Mouse (Mus musculus): ENCODE measurements at regions not wholly inside any gene's neighbourhood (a gene's known extent, or its start where the extent isn't known, plus 50 kb on each side); places are given as distances from the start of the nearest gene placed in this dataset.

DNA sequence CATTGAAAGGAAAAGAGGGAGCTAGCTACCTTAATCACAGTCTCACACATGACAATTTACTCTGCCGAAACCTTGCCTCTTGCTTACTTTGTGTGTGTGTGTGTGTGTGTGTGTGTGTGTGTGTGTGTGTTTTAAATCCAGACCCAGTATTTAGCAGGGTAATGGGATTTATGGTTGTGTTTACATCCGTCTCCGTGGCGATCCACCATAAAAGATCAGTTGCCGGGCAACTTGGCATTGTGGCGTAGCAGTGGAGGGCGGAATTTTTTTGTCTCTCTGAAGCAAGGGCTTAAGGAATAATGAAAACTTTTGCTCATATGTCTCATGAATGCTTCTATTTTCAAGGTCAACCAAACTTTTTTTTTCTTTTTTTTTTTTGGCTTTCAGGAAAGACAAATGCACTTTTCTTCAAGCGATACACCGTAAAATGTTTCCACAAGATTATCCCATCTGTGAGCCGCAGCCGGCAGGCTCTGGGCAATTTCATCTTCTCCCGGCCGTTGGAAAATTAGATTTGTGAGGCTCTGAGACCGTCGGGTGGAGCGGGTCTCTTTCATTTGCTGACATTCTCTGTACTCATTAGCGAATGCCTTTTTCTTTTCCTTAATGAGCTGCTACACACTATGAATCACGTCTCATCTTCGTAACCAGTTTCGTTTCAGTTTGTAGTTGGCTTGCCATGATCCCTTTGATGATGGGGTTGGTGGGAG lies 53.9 kb upstream of the Ptch1 start:
- peak; percentile 29 to 37 for DNase-seq (ENCODE audit: low spot score in 2 of 2)

DNA sequence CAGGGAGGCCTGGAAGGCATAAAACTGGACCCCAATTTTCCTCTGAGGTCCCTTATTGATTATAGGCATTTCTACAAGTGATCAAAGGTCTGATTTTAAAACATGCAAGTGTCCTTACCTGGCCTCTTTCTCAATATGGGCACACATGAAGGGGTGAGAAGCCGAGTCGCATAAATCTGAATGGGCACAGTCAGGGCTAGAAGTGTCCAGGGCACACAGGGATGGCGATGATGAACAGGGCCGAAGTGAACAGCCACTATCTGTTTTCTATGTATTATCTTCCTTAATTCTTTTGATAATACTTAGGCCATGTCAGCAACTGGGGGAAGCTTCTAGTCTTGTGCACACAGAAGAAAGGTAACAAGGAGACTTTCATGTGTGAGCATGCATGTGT lies 54.5 kb upstream of the Ptch1 start:
- DNase-seq (ENCODE audit: low spot score in 2 of 2): no peak

DNA sequence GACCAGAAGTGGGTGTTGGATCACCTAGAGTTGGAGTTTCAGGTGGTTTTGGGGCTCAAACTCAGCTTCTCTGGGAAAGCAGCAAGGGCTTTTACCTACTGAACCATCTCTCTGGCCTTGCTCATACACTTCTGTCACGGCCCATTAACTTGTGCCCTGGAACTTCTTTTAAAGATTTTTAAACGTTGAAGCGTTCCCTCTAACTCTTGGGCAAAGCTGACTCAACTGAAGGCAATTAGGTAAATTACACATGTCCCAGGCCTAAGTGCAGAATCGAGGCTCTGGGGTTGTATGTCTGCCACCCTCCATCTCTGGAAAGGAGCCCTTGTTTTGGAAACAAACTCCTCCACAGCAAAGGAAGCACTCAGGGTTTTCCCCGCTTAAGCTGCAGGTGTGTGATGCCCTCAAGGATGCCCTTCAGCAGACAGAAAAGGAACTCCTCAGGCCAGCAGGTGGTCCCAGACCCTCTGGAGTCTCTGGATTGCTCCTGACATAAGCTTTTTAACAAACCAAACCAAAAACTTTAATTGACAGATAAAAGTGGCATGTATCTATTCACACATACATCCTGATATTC lies 58.5 kb upstream of the Ptch1 start:
- no peak for DNase-seq (ENCODE audit: low spot score in 2 of 2)

DNA sequence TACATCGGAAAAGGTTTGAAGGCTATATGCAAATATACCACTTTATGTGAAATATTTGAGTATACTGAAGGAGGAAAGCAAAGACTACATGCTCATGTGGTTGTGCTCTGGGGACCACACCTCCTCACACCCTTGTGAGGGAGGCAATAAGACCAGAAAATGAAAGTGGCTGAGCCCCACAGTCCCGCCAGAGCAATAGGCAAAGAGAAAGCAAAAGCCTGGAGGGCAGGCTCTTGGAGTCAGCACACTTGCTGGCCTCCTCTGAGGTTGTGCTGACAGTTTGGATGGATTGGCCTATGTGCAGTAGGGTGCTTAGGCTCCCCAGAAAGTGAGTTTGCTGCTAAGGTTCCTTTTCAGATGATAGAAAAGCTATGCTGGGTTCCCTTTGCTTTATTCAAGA lies 60.9 kb upstream of the Ptch1 start:
- no peak for DNase-seq (ENCODE audit: low spot score in 2 of 2)

DNA sequence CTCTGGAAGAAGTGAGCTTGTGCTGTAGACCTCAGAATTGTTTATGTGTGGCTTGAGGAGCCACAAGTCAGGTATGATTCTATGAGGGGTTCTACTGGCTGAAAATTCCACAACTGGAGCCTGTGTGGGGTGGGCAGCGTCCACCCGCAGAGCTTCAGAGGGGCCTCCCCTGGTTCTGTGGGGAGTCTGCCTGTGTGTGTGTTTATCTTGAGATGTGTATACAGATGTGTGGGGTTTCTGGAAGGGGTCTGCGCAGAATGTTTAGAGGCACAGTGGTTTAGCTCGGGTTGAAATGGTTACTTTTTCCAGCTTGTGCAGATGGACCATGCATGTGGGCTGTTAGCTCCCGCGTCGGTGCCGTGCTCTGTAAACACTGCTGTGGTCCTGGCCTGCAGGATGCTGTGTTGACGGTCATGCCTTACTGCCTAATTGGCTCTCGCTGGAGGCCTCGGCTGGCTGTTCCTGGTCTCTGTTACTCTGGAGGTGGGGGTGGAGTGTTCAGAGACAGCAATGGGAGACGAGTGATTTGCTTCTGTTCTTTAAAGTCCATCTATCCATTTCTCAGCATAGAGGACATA lies 68.3 kb upstream of the Ptch1 start:
- DNase-seq (ENCODE audit: low spot score in 2 of 2): peak in 1 of 2 experiments; percentile 22

DNA sequence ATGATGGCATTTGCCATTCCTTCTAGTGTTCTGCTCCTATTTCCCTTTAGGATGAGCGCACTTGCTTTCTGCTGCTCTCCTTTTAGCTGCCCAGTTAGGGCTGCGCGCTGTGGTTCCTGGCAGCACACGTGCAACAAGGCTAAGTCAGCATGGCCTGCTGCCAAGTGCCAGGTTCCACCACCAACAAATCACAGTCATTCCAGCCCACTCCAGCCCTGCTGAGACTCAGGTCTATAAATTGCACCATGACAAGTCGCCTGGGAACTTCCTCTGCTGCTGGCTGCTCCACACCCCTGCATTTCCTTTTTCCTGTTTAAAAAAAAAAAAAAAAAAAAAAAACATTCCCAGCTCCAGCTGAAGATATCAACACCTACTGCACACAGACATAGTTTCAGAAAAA lies 69.2 kb upstream of the Ptch1 start:
- peak; percentile 62 to 71 for DNase-seq (ENCODE audit: low spot score in 2 of 2)

DNA sequence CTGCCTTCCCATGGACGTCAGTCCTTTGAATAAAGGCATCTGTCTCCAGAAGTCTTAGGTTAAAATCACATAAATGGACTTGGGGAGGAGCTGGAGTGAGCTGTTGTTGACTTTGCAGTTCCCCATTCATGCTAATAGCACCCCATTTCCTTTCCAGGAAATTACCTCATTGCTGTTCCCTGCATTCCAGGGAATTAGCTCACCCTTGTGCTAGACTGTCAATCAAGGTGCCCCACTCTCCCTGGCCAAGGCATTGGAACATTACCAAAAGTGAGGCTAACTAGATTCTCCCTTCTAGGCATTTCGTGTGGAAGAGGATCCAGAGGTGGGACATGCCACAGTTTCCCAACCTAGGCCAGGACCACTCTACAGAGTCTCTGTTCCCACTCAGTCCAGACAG lies 70.0 kb upstream of the Ptch1 start:
- DNase-seq (ENCODE audit: low spot score in 2 of 2): no peak

DNA sequence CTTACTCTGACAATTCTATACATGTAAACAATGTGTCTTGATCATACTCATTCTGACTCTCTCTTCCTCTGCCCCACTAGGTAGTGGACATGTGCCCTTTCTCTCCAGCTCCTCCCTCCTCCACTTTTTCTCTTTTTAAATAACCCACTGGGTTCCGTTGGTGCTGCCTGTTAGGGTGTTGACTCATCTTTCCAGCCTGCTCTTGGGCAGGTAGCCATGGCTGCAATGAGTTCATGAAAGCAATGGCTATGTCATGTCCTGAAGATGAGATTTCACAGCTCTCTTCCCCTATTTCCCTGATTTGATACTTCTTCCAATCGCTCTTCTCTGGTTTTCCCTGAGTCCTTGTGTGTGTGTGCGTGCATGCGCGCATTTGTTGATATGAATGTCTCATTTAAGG lies 70.9 kb upstream of the Ptch1 start:
- no peak for DNase-seq (ENCODE audit: low spot score in 2 of 2)

DNA sequence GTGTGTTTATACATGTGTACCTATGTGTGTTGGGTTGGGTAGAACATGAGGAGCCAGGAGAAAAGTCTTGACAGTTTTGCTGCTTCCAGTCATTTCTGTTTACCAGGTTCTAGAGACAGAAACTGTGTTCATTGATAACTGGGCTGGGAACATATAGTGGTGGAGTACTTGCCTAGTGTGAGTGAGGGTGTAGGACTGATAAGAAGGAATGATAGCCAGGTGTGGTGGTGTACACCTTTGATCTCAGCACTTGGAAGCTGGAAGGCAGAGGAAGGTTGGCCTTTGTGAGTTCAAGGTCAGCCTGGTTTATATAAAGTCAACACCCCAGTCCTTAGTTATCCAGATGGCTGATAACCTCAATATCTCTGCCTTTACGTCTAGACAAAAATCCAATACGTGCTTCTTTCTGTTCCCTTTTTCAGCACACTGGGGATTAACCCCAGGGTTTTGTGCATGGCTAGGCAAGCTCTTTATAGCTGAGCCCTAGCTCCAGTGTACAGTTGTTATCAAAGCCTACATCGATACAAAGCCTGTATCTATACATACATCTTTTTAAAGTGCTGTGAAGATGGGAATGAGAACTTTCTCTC lies 75.8 kb upstream of the Ptch1 start:
- DNase-seq (ENCODE audit: low spot score in 2 of 2): no peak

DNA sequence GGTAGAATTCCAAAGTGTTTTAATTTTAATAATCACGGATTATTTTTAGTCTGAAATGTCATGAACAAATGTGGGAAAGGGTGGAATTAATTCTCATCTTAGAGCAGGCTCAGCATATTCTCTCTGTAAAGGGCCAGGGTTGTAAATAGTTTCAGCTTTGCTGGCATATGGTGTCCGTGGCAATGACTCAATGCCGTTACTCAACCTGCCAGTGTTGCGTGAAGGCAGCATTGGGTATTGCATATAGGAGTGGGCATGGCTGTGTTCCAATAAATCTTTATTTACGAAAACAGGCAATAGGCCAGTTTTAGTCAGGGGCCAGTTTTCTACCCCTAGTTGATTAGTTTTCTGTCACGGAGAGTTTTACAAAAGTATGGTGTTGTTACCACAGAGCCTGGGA lies 81.1 kb upstream of the Ptch1 start:
- no peak for DNase-seq (ENCODE audit: low spot score in 2 of 2)

DNA sequence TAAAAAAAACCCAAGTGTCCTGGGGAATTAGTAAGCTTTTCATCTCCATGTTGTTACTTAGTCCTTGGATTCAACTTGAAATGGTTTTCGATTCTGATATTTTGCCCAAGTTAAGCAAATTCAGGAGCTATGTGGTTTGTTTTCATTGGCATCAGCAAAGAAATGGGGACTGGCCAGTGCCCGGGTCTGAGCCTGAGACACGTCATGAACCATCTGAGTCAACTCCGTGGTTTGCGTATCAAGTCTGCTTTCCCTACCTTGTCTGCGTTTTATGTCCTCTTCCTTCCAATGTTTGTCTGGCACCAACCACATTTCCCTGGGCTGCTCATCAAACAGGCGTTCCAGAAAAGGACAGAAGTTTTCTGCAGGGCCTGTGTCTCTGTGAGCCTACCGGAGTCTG lies 83.7 kb upstream of the Ptch1 start:
- no peak for DNase-seq (ENCODE audit: low spot score in 2 of 2)

DNA sequence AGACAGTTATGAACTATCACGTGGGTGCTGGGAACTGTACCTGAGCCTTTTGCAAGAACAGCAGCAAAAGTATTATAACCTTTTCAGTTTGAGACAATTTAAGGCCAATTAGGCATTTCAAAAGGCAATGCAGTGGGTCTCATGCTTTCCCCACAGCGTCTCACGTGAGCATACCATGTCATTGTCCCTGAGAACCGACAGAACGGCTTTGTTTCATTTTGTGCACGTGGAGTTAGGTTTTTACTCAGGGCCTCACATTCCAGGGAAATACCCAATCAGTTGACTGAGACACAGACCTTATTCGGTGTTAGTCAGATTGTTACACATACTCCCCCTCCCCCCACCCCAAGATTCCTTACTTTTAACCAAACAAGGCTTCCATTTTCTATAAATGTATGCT lies 86.0 kb upstream of the Ptch1 start:
- no peak for DNase-seq (ENCODE audit: low spot score in 2 of 2)

DNA sequence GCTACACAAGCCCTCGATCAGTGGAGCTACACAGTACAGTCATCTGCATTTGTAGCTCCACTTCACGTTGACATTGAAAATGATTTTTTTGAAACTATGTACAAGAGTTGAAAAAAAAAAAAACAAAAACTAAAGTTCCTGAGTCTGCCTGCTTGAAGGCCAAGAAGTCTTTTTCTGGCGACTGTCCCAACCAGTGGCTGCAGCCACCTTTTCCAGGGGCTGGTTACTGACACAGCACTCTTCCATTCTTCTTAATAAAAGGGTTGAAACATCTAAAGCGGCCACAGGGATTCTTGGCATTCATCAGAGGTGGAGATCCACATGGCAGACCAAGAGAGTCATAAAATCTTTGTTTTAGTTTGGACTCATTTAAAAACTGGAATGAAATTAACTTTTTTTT lies 87.0 kb upstream of the Ptch1 start:
- DNase-seq (ENCODE audit: low spot score in 2 of 2): no peak

DNA sequence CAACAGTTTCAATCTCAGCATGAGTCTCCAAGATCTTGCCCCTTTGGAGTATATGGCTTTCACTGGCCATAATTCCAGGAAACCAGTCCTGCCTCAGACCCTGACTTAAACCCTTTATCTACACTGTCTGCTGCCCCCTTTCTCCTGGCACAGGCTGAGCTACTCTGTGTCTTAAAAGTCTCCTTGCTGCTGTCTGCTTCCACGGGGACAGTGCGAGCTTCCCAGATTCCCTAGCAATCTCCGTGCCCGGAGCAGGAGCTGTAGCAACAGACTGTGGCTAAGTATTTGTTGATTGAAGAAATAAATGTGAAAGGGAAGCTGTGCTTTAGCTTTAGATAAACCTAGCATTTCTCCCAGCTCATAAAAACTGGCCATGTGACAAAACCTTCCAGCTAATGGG lies 95.2 kb upstream of the Ptch1 start:
- no peak for DNase-seq (ENCODE audit: low spot score in 2 of 2)

DNA sequence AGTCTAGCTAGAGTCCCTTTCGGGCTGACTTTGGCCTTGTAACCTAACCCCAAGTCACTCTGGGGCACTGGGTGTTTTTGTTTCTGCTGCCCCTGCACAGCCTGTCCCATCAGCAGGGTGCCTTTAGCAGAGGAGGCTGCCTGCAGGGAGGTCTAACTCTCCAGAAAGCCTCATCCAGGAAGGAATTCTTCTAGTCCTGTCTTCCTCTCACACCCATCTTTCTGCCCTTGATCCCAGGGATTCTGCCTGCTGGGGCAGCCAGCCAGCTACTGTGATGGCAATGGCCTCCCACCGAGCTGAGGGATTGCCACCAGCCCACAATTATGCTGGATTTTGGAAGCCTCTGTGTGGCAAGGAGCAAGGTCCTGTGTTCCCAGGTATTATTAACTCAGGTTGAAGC lies 95.6 kb upstream of the Ptch1 start:
- DNase-seq (ENCODE audit: low spot score in 2 of 2): no peak

DNA sequence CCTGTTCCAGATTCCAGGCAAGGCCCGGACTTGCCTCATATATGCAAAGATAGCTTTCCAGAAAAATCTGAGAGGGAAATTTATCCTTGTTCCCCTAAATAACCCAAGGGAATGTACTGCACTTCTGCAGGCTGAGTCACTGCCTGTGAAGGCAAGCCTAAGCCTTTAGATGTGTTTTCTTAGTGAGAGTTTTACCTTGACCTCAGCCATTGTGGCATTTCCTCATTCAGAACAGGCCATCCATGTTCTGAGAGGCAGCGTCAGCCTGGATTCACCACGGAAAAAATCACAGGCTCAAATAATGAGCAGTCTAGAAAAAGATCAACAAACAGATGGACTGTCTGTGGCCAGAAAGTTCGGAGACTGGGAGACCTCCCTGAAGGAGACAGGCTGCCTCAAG lies 99.0 kb upstream of the Ptch1 start:
- DNase-seq (ENCODE audit: low spot score in 2 of 2): peak in 1 of 2 experiments; percentile 22

DNA sequence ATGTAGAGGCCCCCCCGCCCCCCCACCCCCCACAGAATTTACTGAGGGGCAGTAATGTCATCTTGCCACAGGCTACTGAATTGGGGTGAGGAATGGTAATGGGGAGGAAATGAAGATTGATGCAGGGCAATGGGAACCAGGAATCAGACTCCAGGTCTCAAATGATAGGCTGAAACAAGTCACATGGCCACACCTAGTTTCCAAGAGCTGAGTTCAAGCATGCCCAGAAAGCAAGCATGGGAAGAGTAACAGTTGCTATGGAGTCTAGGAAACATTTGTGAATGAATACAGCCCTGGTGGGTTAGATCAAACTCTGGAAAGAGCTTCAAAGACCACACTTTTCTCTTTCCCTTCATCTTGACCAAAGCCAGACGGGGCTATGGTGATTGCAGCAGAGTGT lies 104.3 kb upstream of the Ptch1 start:
- DNase-seq (ENCODE audit: low spot score in 2 of 2): no peak

DNA sequence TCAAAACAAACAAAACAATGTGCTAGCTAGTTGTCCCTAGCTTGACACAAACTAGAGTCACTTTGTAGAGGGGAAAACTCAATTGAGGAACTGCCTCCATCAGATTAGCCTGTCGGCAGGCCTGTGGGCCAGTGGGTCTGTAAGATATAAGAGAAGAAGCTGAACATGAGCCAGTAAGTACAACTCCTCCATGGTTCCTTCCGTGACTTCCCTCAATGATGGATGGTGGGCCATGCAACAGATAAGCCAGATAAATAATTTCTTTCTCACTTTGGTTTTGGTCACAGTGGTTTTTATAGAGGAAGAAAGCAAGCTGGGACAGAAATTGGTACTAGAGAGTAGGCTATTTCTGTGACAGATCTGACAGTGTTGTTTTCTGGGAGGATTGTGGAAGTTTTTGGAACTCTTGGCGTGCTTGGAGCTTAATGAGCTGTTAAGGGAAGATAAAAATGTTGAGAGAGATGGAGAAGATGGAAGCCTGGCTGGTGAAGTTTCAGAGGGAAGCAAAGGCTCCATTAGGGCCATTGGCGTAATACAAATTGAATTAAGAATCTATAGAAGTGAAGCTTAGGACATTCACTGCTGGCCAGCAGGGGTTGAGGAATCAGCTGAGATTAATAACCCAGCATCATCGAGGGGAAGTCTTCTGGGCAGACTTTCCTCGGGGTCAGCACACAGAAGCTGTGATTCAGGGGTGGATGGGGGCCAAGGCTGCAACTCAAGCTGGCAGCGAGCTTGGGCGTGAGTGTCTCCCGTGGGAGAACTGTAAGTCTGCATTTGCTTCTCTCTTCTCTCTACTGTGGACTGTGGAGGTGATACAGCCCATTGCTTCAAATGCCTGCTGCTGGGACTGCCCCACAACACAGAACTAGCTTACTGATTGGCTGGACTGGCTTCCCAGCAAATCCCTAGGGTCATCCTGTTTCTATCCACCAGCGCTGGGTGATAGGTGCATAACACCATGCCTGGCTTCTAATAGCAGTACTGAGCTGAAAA lies 105.2 kb upstream of the Ptch1 start:
- DNase-seq (ENCODE audit: low spot score in 2 of 2): no peak

DNA sequence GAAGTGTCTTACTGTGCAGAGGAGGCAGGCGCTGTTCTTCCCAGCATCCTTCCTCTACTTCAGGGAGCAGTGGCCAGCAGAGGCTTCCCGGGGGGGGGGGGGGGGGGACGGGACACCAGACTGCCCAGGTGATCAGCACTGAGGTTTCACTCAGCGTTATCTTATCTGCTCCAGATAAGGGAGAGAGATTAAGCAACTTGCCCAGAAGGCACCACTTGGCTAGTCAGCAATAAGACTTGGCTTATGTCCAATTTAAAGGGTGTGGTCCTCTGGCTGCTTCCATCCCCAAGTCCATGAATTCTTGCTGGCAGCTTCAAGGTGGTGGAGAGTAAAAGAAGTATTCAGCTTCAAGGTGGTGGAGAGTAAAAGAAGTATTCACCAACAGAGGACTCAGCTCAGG lies 108.9 kb upstream of the Ptch1 start:
- DNase-seq (ENCODE audit: low spot score in 2 of 2): no peak

DNA sequence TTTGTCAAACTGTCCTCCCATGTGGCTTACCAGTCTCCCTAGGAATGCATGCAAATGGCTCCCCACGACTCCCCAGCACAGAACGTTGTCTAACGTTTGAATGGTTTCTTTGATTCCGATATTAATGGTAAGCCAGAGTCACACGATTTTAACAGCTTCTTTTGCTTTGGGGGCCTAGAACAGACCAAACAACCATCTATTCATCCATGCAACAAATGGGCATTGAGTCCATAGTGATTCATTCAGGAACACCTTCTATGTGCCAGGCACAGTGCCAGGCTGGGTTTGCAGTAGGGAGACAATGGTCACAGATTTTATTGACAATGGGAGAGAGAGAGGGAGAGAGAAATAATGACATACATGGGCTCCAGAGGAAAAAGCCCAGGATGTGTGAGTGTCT lies 118.6 kb upstream of the Ptch1 start:
- peak; percentile 47 to 57 for DNase-seq (ENCODE audit: low spot score in 2 of 2)

DNA sequence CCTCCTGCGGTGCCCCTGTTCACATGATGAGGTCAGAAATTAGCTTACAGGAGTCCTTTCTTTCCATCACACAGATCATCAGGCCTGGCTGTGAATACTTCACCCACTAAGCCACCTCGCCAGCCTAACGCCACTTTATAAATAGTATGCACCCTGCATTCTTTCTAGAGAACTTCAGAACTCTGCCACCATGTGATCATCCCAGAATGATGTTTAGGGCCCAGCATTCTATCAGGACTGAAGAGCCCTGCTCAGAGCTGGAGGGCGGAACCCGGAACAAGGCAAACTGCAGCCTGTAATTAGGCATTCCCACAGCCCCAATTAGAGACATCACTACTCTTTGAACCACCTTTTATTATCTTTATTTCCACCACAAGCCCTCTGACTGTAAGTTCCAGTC lies 120.2 kb upstream of the Ptch1 start:
- DNase-seq (ENCODE audit: low spot score in 2 of 2): no peak

DNA sequence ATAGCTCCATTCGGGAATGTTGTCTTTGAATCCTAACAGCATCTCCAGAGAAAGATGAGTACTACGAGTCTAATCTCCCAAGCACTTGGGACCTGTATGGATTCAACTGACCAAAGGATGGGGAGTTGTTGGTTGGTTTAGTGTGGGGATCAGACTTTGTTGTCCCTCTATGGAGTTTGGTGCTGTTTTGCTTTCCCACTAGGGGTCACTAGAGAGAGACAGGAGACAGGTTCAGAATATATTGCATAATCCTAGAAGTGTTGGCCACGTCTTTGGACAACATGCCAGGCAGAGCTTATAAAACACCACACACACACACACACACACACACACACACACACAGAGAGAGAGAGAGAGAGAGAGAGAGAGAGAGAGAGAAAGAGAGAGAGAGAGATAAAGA lies 118.6 kb upstream of the Ercc6l2 start:
- DNase-seq (ENCODE audit: low spot score in 2 of 2): no peak

Data from right cerebral cortex, postnatal 10 days (tissue).